Mouse (Mus musculus): ENCODE data around the gene Rnf20. TPM values are rescaled to one million over a fixed set of nuclear protein-coding genes. Genes with fewer than 3 reads are reported as not detected.
"Not testable (repeated sequence)": the region's sequence is repeated elsewhere in the genome, so short reads cannot be mapped to it uniquely, and the experiment has no call there.

The Rnf20 gene
- total RNA-seq (2014; fragmentation: Nextera tagmentation), result 37.5 and 58.0 TPM in 2 replicates
- total RNA-seq (2017), result 93.9 and 105 TPM in 2 replicates

DNA sequence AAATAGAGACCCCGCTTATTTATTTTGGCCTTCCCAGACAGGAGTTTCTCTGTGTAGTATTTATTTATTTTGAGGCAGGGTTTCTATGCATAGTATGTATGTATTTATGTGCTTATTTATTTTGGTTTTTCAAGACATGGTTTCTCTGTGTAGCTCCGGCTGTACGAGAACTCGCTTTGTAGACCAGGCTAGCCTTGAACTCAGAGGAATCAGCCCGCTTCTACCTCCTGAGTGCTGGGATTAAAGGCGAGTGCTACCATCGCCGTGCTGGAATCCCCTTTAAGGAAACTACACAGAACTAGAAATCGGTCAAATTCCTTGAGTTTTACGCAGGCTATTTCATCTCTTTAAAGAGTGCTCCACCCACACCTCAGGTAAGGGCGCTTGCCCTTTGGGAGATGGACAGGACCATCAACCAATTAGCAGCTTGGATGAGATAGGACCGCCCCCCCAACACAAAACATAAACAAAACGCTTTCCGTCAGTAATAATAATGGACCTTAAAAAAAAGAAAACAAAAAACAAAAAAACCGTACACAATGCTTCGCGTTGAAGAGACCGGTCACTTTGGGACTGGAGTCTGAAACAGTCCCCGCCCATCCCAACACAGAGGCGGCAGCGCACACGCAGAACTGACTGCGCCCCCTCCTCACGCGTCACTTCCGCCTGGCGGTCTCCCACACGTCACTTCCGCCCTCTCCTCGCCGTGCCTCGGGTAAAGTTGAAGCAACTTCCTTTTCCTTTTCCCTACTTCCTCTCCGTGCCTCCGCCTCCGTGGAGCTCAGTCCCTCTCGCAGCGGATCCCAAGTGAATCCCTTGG lies at the start of gene Rnf20:
Gene Rnf20 (plus strand): TSS at position 688 of the 820 bp plus-strand sequence.
- peak; percentile 94 for ATAC-seq (replicated peaks; ENCODE audit: poor library complexity, severe bottlenecking)

DNA sequence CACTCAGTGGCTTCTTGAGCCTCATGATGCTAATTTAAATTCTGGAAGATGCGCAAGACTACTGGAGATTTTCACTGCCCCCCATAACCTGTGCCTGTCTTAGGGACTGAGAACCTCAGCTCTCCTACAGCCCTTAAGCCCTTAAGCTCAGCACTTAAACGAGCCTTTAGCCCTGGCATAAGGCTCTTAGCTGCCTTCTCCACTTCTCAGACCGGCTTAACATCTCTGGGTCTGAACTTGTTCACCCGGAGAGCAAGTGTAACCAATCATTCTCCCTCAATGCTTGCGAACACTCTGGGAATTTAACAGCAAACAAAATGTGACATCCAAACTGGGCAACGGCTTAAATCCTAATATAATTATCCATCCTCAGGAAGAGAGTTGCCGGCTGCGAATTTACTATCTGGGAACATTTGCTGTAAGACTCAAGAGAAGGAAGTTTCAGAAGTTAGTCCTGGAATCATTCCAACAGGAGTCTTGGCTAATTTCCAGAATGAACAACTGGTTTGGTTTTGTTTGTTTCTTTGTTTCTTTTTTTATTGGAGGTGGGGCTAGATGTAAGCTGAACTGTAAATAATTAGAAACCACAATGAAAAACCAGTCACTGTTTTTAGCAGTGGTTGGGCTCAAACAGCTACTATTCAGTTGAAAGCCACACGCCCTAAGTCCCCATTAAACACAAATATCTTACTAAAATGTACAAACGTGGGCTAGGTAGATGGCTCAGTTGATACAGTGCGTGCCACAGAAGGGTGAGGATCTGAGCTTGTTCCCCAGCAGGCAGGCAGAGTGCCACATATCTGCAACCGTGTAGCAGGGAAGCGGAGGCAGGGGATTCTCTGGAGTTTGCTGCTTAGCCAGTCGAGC lies 47.6 kb upstream of the Rnf20 start:
- ATAC-seq (replicated peaks; ENCODE audit: poor library complexity, severe bottlenecking), result no peak

DNA sequence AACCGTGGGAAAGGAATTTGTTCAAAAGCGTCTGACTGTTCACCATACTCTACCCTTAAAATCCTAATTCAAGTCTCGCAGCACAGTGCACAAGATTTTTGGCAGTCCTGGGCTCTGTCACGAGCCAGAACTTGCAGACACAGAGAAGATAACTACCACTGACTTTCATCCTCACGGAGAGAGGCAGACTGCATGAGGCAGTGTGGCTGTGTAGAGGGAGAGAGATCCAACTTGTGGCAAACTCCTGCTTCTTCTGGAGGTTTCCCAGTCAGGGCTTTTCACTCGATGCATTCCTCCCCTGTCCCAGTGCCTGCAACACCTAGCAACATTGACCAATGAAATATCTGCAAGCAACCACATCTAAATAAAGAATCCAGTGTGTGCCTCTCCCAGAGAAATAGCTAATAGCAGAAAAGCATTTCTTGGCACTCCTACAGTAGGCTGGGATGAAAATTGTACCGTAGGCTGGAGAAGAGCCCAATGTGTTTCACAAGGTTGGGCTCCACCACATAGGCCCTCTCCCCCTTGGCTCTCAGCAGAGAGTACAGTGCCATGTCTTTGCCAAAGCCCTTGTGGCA lies 46.2 kb upstream of the Rnf20 start:
- ATAC-seq (replicated peaks; ENCODE audit: poor library complexity, severe bottlenecking), result no peak

DNA sequence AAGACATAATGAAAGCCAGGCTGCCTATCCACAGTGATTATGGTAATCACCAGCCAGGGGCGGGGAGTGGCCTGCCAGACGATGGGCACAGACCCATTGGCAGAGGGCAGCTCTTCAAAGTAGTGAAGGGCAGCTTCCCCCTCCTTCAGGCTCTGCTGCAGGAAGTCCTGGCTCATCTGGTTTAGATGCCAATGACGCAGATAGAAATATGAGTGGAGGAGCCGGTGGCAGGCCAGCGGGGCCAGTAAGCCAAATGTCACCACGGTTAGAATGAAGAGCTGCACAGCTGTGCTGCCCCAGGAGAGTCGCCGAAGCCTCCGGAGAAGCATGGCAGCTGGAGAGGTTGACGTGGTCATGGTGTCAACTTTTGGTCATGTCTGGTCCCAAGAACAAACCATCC lies 45.0 kb upstream of the Rnf20 start:
- no peak for ATAC-seq (replicated peaks; ENCODE audit: poor library complexity, severe bottlenecking)

DNA sequence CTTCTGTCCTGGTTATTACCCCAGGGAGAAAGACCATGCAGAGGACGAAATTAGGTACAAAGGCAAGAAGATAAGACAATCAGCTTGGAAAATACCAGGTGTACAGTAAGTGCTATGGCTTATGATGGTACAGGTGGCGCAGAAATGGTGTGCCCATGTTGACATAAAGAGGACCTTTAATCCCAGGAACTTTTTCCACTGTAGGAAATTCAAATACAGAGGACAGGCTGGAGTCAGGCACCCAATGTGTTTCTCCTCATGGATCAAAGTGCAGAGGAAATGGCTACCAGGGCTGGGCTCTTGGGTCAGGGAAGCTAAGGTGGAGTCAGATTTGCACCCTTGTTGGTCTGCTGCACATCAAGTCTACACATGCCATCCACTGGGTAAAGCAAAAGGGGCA lies 41.7 kb upstream of the Rnf20 start:
- no peak for ATAC-seq (replicated peaks; ENCODE audit: poor library complexity, severe bottlenecking)

DNA sequence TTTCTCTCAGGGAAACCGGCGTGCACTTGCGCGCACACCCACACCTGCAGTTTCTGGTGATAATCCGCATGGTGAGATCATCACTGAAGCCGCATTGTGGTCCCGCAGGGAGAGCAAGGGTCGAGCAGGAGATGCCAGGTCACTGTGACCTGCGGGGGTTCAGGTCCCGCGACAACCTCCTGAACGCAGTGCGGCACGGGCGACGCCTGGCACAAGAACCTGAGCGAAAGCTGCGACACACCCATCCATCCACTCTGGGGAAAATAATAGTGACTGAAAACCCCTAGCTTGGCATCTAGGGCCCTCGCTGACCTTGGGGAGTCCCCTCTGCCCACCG lies 35.0 kb upstream of the Rnf20 start:
- no peak for ATAC-seq (replicated peaks; ENCODE audit: poor library complexity, severe bottlenecking)

DNA sequence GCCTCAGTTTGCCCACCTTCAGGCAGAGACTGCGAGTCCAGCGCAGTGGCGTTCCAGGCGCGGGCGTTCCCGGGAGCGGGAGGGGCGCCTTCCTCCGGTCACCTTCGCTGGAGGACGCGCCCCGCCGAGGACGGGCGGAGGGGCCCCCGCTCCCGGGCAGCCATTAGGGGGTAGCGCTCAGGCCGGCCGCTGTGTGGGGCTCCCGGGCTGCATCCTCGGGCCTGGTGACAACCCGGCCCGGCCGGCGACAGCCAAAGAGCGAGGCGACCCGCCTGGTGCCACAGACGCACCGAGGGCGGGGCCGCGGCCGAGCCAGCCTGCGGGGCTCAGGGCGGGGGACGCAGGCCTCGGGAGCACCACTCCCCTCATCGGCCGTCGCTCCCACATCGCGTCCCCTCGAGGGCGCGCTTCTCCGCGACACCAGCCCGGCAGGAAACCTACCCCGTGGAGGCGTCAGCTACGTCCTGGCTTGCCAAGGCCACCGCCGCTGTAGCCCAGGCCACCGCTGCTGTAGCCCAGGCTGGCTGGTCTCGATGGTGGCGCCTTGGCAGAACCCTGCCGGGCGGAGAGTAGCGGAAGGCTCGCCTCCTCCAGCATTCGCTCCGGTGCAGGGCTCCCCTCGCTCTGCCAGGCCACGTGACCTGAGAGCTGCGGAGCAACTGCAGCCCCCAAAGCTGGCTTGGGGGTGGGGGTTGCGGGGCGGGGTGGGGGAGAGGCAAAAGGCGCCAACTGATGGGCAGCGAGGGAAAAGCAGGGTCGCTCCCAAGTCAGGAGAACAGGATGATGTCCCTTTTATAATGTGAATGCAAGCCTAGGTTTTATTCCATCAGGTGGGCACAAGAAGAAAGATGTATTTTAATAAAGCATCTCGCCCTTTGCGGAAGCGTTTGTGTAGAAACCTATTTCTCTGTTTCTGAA lies 34.4 kb upstream of the Rnf20 start, which contains the start of gene Tmem246:
Gene Tmem246 (minus strand): TSS at position 694 of the 918 bp plus-strand sequence.
- peak; percentile 90 for ATAC-seq (replicated peaks; ENCODE audit: poor library complexity, severe bottlenecking)

DNA sequence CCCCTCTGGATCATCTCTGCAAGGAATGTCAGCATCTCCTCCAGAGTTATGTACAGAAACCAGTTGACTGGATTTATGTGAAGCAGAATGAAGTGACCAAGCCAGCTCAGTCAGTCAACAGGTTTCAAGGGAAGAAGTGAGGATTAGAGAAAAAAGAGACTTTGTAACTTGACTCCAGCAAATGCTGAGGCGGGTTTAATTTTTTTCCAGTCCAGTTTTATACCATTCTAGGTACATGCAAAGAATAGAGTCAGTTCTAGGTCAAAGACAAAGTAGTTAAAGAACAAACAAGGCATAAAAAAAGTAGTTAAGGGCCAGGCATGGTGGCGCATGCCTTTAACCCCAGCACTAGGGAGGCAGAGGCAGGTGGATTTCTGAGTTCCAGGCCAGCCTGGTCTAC lies 28.6 kb upstream of the Rnf20 start:
- no peak for ATAC-seq (replicated peaks; ENCODE audit: poor library complexity, severe bottlenecking)

DNA sequence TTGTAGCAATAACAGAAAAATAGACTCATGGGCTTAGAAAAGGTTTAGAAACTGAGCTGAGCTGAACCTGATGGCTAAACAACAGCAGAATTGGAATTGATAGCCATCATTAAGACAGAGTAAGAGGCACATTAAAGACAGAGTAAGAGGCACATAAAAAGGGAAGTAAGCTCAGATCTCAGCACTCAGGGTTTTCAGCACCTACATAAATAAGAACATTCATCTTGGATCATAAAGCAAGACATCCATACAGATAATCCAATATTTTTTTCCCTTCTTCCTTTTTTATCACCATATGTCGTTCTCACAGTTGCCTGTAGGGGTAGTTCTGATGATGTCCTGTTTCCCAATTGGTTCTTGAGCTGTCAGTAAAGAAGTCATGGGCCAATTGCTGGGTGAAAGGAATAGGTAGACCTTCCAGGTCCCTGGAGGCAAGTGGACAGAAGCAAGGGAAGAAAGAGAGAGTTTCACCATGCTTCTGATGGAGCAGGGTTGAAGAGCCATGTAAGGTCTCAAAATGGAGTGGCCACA lies 27.7 kb upstream of the Rnf20 start:
- ATAC-seq (replicated peaks; ENCODE audit: poor library complexity, severe bottlenecking), result peak; percentile 12; the same call in 1 of the 2 replicates

DNA sequence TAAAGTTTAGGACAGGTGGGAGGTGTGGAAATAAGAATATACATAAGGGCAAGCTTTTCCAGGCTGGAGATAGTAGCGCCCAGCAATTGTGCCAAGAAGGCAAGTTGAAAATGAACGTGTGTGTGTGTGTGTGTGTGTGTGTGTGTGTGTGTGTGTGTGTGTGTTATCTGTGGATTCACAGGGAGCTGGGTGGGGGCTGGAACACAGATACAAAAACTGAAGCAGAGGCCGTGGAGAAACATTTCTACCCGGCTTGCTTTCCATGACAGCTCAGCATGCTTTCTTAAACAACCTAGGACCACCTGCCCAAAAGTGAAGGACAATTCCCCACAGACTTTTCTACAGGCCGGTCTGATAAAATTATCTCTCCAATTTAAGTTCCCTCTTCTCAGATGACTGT lies 27.2 kb upstream of the Rnf20 start:
- no peak for ATAC-seq (replicated peaks; ENCODE audit: poor library complexity, severe bottlenecking)

DNA sequence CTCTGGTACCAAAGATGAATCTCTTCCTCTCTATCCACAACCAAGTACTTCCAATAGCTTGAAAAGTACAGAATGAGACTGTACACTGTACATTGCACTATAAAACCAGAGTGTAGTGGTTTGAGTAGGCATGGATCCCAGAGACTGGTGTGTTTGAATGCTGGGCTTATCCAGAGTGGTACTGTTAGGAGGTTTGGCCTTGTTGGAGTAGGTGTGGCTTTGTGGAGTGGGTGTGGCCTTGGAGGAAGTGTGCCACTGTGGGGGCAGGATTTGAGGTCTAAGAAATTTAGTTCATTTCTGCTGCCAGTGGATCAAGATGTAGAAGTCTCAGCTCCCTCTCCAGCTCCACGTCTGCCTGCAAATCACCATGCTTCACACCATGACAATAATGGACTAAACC lies 26.3 kb upstream of the Rnf20 start:
- ATAC-seq (replicated peaks; ENCODE audit: poor library complexity, severe bottlenecking), result no peak

DNA sequence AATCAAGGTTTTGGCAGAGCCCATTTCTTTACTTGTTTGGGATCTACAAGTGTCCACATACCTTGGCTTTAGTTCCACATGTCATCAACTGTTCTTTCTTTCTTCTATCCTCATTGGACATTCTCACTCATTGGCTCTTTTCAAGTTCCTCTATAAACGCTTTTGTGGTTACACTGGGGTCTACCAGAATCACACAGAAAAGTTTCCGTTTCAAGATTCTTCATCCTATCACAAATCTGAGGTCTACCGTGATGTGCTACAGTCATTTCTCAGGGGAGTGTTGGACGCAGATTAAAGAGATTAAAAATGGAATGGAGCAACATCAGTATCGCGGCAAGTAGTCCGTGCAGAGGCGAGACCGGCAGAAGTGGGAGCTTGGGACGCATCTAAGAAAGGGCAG lies 14.9 kb upstream of the Rnf20 start:
- peak; percentile 85 for ATAC-seq (replicated peaks; ENCODE audit: poor library complexity, severe bottlenecking)

DNA sequence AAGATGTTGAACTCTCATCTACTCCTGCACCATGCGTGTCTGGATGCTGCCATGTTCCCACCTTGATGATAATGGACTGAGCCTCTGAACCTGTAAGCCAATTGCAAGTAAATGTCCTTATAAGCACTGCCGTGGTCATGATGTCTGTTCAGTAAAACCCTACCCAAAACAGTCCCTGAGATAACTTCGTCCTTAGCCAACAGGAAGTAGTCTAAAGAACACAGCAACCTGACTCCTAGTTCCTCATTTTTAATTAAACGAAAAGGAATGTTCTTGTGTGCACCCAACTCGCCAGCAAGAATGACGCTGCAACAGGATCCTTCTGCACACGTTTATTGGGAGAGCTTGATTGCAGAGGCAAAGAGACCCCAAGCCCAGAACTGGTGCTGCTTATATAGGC lies 11.9 kb upstream of the Rnf20 start:
- peak; percentile 95 for ATAC-seq (replicated peaks; ENCODE audit: poor library complexity, severe bottlenecking)

DNA sequence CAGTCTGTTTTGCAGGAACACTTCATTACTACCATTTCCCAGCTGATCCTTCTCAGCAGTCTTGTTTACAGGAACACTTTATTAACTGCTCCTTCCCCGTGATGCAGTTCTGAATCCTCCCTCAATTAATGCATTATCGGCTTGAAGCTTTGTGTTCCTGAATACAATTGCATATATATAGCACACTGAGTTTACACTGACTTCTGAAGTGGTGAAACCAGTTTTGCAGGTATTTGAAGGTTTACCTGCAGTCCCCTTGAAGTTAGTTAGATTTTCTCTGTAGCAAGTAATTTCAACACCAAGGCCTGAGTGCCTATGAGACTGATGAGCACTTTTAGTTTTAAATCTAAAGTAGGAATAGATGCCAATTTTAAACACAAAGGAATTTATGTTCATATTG lies 9.5 kb upstream of the Rnf20 start:
- no peak for ATAC-seq (replicated peaks; ENCODE audit: poor library complexity, severe bottlenecking)

DNA sequence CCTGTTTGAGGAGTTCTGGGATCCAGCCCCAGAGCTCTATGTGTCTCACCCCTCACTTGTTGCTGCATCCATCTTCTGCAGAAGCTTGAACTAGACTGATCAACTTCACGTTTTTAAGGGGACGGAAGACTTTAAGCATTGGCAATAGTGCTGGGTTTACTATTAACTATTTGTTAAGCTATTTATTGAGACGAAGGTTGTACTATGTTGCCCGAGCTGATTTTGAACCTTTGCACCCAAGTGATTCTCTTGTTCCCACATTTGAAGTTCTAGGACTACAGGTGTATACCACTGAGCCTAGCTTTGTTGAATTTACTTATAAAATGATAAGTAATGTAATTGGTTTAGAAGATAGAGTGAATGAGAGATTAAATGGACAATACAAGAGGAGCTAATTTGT lies 7.9 kb upstream of the Rnf20 start:
- ATAC-seq (replicated peaks; ENCODE audit: poor library complexity, severe bottlenecking), result no peak

DNA sequence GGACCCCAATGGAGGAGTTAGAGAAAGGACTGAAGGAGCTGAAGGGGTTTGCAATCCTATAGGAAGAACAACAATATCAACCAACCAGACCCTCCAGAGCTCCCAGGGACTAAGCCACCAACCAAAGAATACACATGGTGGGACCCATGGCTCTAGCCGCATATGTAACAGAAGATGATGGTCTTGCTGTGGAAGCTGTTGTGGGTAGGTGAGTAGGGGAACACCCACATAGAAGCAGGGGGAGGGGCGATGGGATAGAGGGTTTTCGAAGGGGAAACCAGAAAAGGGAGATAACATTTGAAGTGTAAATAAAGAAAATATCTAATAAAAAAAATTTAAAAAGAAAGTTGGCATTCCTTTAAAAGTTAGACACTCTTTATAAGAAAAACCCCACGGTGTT lies 6.8 kb upstream of the Rnf20 start:
- ATAC-seq (replicated peaks; ENCODE audit: poor library complexity, severe bottlenecking), result not testable (repeated sequence)

DNA sequence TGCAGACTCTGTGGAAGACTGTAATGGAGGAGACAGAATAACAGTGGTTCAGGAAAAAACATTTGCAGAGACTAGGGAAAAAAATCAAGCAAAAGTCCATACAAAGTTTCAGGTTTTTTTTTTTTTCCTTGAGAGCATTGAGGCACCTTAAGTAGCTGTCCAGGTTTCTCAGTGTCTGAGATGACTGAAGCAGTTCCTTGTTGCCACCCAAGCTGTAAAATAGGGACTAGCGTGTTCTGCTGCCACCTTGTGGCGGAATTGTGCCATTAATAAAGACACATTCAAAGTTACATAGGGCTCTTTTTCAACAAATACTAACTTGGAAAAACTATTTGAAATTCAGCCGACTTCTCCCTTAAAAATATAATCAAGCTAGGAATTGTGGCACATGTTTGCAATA lies 4.8 kb upstream of the Rnf20 start:
- ATAC-seq (replicated peaks; ENCODE audit: poor library complexity, severe bottlenecking), result peak; percentile 67

DNA sequence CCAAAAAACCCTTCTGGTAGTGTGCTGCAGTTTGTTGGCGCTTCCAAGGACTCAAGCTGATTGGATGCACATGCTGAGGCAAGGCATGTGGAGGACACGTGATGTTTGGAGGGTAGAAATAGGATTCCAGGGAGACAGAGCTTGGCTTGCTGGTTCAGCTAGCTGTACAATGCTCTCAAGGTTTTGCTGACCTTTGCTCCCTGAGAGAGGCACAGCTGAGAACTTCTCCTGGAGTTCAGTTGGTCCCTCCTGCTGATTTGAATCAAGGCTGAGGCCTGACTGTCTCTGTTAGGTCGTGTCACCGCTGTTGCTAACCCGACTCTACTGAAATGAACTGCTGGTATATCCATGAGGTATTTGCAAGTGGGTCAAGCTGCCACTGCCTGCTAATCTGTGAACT lies 2.9 kb upstream of the Rnf20 start:
- no peak for ATAC-seq (replicated peaks; ENCODE audit: poor library complexity, severe bottlenecking)

DNA sequence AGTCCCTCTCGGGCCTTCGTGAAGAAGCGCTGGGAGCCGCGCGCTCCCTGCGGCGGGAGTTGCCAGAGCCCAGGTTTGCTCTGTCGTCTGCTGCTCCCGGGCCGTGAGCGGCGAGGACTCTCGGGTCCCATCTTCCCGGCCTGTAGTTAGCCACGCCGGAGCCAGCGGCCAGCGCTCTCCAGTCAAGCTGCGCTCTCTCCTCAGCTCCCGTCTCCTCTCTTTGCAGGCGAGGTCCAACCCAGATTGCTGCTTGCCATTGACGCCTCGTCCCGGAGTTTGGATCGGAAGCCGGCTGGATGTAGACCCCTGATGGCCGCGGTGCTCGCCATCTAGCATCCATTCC lies 304 bp downstream of the Rnf20 start:
- no peak for ATAC-seq (replicated peaks; ENCODE audit: poor library complexity, severe bottlenecking)

DNA sequence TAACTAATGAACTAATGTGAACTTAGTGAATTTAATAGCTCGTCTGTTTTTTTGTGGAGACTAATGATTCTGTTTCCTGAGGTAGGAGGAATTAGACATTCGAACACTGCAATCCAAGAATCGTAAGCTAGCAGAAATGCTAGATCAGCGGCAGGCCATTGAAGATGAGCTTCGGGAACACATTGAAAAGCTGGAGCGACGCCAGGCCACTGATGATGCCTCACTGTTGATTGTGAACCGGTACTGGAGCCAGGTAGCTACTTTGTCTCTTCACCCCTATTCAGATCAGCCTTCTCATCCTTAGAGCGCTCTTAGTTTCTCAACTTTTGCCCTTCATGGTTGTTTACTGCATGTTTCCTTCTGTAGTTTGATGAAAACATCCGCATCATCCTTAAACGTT lies 6.0 kb downstream of the Rnf20 start:
- no peak for ATAC-seq (replicated peaks; ENCODE audit: poor library complexity, severe bottlenecking)
